Mouse (Mus musculus): ENCODE results near the gene Hoxc8.

Gene Hoxc8

DNA sequence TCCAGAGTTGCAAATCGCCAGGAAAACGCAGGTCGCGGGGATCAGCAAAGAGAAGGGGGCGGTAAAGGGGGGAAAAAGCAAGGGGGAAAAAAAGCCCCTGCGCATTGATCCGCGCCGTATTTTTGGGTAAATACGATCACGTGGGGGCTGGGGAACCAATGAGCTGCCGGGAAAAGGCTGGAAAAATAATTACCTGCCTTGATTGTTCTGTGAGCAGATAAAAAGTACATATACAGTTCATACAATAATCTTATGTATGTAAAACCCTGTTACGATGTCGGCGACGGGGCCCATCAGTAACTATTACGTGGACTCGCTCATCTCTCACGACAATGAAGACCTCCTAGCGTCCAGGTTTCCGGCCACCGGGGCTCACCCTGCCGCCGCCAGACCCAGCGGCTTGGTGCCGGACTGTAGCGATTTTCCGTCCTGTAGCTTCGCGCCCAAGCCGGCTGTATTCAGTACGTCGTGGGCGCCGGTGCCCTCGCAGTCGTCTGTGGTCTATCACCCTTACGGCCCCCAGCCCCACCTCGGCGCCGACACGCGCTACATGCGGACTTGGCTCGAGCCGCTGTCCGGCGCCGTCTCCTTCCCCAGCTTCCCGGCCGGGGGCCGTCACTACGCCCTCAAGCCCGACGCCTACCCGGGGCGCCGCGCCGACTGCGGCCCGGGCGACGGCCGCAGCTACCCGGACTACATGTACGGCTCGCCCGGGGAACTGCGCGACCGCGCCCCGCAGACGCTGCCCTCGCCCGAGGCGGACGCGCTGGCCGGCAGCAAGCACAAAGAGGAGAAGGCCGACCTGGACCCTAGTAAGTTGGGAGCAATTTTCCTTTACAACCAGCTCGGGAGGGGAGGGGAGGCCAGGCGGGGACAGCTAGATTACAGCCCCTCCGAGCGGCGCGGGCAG is 8.8 kb upstream of the Hoxc8 start:
- peak; percentile 89 for DNase-seq (ENCODE audit: low read depth, low spot score)

DNA sequence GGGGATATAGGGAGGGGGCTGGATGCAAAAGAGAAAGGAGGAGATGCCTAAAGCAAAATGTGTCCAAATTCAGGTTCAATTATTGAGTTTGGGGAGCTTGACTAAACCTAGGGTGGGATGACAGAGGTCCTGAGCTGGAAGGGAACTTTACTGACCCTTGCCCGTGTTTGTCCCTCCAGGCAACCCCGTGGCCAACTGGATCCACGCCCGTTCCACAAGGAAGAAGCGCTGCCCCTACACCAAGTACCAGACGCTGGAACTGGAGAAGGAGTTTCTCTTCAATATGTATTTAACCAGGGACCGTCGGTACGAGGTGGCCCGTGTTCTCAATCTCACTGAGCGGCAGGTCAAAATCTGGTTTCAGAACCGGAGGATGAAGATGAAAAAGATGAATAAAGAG is 6.7 kb upstream of the Hoxc8 start:
- DNase-seq (ENCODE audit: low read depth, low spot score), result no peak

DNA sequence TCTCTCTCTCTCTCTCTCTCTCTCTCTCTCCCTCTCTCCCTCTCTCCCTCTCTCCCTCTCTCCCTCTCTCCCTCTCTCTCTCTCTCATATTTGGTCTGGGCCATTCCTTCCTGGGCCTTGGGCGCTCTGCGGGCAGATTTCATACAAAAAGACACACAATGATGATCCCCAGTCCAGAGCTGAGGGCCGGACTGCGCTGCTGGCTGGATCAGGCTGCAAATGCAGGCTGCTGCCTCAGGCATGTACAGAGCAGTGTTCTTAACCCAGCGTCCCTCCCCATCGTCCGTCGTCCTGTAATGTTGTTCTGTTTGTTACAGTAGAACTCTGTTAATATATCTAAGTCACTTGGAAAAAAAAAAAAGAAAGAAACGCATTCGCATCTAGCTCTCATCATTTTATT is 5.9 kb upstream of the Hoxc8 start:
- DNase-seq (ENCODE audit: low read depth, low spot score), result no peak

DNA sequence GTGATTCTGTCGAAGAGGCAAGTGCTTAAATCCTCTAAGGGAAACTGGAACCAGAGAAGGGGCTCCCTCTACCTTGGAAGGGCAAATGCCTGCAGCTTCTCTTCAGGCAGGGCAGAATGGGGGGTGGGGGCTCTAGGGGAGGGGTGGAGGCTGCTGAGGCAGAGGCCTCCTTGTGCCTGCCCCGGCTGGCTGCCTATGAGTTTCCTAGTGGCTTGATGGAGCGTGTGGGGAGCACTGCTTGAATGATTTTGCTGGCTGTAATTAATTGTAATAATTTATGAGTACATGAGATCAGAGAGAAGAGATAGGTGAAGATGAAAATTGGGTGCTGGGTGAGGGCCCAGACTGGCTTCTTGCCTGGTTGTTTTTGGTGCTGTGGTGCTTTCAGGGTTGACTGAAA is 5.5 kb upstream of the Hoxc8 start:
- no peak for DNase-seq (ENCODE audit: low read depth, low spot score)

DNA sequence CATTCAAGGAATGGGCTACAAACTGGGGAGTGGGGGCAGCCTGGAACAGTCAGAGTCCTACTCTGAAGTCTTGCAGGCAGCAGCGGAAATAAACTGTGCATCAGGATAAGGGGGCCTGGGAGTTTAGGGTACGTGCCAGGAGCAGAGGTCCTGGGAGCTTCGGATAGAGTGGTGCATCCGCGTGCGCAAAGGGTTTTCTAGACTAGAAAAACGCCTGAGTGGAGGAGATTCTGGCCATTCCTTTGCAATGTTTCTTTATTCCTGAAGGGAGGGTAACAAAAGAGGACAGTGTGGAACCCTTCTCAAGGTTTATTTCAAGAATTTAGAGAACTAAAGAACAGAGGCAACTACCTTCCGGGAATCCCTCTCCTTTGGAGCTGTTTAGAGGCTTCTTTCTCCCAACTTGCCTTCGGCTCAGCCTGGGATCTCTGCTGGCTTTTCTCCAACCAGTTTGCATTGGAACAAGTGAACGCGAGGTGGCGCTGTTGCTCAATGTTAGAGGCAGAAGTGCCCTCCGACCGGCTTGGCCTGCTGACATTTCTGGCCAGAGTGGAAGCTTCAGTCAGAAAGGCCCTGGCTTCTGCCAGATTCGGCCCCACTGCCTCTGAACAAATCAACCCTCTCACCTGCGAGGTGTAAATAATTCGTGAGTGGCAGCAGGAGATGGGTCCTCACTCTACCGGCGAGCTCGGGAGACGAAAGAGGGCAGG is 3.1 kb upstream of the Hoxc8 start:
- peak; percentile 96 for DNase-seq (ENCODE audit: low read depth, low spot score)

DNA sequence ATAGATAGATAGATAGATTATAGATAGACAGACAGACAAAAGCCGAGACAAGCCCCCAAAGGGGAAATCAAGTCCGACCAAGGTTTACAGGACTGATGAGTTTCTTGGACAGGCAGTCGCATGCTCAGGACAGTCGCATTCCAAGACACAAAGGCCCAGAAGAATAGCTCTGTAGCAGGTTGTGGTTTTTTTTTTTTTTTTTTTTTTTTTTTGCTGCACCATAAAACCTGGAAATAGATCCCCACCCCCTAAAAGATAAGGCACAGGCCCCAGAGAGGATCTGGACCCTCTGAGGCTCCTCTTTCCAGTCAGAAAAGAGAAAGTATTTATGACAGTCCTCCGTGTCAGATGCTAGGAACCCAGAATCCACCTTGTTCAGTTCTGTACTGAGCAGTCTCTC is 2.3 kb upstream of the Hoxc8 start:
- DNase-seq (ENCODE audit: low read depth, low spot score), result no peak

DNA sequence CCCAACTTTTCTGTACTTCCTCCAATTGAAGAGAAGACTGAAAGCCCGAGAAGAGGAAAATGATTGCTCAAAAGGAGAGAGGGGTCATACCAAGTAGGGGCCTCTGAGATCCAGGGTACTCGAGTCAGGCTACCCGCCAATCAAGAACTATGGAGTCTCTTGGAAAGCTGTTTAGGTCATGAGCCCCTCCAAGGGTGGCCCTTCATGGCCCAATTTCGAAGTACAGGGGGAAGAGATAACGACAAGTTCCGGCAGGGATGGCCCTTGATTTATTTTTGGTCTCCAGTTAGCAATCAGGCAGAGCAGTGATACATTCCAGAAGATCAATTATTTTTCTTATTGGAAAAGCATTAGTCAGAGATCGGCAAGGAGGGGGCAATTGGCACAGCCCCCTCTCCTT is 1.4 kb downstream of the Hoxc8 start:
- DNase-seq (ENCODE audit: low read depth, low spot score), result no peak

DNA sequence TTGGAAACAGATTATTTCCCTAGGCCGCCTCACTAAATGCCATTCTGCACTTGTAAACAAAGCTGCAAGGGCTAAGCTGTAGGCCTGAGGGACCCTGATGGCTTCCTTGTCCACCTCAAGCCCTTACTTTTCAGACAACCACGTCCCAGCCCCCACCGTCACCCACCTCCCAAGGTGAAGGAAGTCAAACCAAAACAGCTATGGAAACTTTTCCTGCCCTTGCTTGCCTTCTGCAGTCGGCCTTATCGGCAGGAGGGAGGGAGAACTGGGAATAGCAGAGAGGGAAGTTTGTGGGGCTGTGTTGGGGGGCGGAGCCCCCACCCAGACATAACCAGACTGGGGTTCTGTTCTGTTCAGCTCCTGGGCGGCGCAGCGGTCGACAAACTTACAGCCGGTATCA is 1.8 kb downstream of the Hoxc8 start:
- DNase-seq (ENCODE audit: low read depth, low spot score), result no peak

DNA sequence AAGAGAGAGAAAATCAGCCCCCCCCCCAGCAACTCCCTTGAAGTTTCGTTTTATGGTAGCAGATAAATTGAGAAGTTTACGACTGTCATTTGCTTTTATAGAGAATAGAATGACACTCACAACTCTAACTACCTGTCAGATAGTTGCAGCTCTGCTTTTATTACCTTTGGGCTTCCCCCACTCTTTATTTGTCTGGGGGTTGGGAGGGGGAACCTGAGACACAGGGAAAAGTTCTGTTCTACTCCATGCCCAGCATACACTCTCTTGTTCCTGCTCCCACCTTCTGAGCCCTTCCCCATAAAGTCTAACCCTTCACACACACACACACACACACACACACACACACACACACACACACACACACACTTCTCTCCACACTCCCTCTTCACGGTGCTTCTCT is 2.5 kb downstream of the Hoxc8 start:
- DNase-seq (ENCODE audit: low read depth, low spot score), result no peak

DNA sequence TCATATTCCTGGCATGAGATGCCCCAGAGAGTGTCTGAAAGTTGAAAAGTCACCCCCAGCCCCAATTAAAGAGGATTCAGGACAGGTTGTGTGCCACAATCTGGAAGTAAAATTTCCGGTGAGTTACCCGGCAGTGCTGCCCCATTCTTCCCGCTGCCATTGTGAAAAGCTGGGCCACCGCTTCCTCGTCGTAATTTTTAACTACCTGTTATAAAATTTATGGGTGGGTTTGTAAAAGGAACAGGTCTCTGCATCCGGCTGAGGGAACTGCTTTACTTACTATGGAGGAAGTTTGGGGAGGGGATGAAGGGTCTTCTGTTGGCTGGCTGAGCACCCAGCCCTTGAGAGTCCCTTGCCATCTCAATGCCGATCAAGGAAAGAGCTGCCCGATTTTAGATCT is 6.1 kb downstream of the Hoxc8 start:
- DNase-seq (ENCODE audit: low read depth, low spot score), result no peak

DNA sequence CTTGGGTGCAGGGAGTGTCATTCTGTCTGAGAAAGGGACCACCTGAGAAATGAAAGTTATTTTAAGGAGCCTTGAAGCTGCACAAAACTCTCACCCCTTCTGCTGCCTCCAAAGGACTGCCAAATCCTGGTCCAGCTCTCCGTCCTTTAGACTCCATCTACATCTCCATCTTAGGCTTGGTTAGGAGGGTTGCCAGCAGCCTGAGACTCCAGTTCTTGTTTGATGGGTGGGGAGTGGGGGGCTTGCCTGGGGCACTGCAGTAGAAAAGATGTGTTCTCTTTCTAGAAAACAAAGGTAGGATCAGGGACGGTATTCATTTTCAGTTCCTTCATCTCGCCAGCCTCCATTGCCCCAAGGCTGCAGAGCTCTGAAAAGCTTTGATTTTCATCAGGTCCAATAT is 7.0 kb downstream of the Hoxc8 start:
- DNase-seq (ENCODE audit: low read depth, low spot score), result no peak

DNA sequence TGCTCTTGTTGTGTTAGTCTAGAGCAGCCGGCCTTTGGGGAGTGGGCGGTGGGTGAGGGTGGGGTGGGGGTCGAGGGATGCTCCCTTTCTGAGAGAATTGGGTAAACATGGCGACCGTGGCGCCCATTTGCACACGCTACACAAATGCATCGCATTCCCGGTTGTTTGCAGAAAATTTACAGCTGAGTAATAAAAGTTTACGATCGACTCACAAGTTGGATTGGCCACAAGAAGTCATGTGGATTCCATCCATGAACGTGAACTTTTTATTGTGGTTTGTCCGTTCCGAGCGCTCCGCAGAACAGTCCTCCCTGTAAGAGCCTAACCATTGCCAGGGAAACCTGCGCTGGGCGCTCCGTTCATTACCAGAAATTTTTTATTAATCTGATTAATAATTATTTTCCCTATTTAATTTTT is 7.5 kb downstream of the Hoxc8 start, which contains the start of gene Hoxc6:
Hoxc6 (plus strand) TSS at position 319 of the 417 bp plus-strand sequence.
- peak; percentile 91 for DNase-seq (ENCODE audit: low read depth, low spot score)

DNA sequence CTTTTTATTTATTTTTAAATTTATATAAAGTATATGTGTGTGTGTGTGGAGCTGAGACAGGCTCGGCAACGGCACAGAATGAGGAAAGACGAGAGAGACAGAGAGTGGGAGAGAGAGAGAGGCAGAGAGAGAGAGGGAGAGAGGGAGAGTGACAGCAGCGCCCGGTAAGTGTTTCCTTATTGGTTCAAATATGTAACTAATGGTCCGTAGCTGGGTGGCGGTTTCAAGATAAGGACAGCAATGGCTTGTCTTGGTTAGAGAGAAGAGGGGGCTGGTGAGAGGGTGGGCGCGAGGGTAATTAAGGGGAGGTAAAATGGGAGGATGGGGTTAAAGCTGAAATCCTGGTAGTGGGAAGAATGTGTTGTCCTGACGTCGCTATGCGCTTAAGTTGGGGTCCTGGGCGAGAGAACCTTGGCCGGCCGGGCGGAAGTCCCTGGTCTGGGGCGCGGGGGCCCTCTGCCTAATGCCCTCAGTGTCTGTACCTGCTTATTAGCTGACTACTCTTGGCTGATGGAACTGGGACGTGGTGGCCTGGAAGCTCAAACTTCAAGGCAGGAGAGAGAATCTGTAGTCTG is 8.3 kb downstream of the Hoxc8 start:
- DNase-seq (ENCODE audit: low read depth, low spot score), result no peak

DNA sequence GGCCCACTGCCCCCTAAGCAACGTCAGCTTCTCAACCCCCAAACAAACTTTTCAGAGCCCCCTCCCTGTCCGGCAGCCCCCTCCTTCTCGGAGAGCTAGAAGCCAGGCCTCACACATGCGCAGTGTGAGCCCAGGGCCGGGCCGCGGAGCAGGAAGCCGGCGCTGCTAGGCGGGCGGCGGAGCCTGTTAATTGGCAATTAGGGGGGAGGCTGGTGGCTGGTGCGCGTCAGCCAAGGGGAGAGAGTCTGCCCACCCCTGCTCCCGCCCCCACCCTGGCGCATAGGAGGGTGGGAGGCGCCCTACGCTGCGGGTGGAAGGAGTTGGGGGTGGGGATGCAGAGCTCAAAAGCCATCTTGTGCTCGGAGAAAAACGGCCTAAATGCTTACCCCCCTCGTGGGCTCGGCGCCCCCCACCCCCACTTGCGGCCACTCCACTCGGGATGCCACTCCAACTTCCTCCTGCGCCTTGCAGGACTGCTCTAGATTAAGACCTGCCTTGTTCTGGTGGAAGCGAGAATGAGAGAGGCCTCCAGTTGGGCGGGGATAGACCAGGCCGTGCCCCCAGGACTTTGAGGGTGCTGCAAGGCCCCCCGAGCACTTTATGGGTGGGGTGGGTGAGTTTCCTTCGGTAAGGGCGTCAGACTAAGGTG is 8.9 kb downstream of the Hoxc8 start:
- DNase-seq (ENCODE audit: low read depth, low spot score), result peak; percentile 91

DNA sequence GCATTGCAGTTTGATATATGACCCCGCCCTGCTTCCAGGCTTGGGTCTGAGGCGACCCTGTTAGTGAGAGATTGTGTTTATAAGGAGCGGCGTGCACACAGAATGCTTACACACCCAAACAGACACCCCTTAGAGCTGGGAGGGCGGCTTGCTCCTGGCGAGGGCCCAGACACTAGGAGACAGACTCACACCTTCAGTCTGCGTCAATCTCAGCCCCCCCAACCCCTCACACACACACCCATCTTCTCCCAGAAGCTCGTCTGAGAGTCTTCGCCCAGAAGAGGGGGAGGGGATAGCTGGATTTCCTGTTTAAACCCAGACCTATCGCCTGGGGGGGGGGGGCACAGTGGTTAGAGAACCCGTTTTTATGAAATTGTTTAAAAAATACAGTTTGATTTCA is 9.5 kb downstream of the Hoxc8 start:
- DNase-seq (ENCODE audit: low read depth, low spot score), result no peak

DNA sequence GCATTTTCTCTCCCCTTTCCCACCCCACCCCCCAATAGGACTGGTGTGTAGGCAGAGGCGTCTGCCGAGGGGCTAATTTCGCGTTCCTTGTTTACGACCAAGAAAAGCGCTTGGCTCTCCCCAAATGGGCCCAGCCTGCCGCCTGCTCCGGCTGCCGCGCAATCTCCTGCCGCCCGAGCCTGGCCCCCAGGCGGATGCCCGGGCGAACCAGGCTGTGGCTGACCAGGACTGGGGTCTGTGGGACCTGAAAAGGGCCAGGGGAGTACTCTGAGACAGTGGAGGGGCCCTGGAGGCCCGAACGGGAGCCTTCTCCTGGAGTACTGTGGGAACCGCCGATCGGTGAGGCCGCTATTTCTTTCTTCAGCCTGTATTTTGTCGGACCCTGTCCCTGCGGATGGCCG is 10.1 kb downstream of the Hoxc8 start:
- no peak for DNase-seq (ENCODE audit: low read depth, low spot score)

DNA sequence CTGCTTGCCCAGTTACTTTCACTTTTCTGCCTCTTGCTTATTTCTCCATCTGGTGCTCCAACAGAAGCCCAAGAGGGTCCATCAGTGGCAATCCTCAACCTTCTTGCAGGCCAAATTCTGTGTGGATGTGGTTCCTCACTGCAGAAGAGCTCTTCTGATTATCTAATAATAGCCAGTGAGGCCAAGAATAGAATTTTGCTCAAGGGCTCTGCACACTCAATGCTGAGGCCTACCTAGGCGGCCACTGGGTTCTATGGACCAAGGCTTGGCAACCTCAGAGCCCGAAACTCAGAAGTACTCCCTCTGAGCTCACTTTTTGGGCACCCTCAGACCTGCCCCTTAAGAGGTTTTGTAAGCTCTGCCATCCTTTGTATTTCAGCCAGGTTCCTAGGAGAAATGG is 11.0 kb downstream of the Hoxc8 start:
- DNase-seq (ENCODE audit: low read depth, low spot score), result no peak

DNA sequence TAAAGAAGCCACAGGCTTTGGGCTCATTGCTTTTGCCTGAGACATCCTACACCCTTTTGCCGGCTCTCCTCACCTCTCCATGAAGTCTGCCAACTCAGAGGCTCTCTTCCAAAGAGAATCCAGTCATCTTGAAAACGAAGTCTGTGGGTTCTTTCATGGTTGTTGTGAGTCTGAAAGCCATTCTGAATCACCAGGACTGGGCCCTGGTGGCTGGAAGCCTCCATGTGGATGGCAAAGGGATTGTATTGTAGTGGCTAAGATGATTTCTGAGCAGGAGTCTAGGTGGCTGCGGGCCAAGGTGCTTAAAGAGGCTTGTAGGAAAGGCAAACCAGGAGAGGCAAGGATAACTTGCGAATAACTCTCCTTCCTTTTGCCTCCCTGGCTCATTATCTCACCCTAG is 11.7 kb downstream of the Hoxc8 start:
- no peak for DNase-seq (ENCODE audit: low read depth, low spot score)

DNA sequence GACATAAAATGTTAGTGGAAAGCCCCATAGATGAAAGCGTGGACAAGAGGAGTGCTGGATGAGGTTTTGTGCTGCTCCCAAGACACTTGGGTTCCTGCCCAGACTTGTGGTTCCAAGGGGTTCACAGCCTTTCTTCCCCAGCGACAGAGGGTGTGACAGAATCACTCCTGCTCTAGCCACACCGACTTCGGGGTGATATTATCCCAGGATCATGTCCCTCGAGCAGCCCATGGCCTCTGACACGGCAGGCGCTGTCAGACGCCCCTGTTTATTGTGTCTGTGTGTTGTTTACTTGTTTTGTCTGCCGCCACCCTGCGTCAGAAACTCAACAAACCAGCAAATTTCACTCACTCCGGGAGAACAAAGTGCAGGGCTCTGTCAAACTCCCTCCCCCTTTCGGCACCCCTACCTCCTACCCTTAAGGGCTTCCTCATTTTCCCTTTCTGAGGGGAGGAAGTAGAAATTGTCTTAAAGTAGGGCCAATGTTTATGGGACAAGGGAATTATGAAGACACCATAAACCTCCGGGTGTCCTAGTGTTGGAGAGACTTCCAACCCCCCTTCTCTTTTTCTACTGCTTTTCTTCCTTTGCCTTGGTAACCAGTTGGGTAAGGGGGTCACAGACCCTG is 12.5 kb downstream of the Hoxc8 start:
- no peak for DNase-seq (ENCODE audit: low read depth, low spot score)

DNA sequence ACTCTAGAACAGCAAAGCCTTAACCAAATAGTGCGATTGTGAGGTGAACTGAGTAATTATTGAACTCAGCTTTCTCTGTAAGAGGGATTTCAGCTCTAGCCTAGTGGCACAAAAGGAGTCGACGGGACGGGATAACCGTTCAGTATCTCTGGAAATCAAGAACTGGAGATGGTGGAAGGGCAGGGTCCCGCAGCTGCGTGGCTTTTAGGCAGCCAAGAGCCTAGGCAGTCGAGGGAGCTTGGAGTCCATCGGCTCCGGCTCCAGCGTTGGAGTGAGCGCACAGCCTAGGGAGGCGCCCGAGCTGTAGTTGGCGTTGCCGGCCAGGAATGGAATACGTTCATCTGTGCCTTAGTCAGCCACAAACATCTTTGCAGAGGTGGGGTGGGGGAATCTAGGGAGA is 14.9 kb downstream of the Hoxc8 start:
- DNase-seq (ENCODE audit: low read depth, low spot score), result no peak

DNA sequence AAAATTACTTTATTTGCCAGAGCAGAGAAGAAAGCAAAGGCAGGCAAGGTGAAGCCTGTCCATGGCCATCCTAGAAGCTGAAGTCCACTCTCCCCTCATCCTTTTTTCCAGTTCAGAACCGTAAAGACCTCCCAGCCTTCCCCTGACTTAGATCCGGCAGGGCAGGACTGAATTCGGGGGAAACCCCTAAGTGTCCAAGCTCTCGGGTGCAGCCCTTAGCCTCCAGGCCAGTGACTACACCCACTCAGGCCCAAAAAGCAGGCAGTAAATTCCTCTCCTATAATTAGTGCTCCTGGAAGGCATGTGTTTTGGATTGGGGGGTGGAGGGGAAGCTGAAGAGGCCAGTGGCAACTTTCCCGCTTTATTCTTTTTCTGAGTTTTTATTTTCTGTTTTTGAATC is 15.4 kb downstream of the Hoxc8 start:
- no peak for DNase-seq (ENCODE audit: low read depth, low spot score)

DNA sequence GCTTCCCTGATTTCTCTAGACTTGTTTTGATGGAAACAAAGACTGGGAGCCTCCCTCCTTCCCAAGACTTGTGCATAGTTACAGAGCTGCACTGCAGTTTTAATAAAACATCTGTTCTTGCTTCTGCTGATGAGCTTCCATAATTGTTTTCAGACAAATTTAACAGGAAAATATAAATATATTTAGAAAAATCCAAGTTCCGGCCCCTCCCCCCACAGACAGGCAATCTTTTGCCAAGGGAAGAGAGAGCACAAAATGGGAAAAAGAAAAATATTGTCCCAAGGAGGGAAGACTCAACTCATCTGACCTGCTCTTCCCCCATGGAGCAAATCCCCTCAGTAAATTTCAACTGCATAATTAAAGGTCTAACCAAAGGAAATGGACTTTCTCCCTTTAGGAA is 15.9 kb downstream of the Hoxc8 start:
- DNase-seq (ENCODE audit: low read depth, low spot score), result no peak

Measured in mesoderm, embryonic 11.5 days (tissue).